Mouse (Mus musculus) midbrain, embryonic 16.5 days (tissue): Measurements from ENCODE around the gene Stoml3. TPM values are rescaled to one million over a fixed set of nuclear protein-coding genes. Genes with fewer than 3 reads are reported as not detected.
A peak's percentile ranks its signal among the peaks of the same experiment; 100 is the strongest.

Source experiments
- ATAC-seq: fragments of 200-750 bp; cut with Nextera tagmentation; 2 replicates; pipeline ENCODE4 v1.8.0; 2017; ENCODE audit warnings: moderate TSS enrichment
- H3K27ac ChIP-seq: fragments of 300-500 bp; sonication (generic); 2 replicates; pipeline ENCODE4 v1.5.1; 2014; ENCODE audit warnings: mild to moderate bottlenecking, low read length, mixed read lengths
- H3K27me3 ChIP-seq: fragments of 300-500 bp; sonication (generic); 2 replicates; pipeline ENCODE4 v1.6.1; 2014; ENCODE audit warnings: low read depth, low read length, mixed read lengths; ENCODE audit not compliant: control insufficient read depth, insufficient read depth
- H3K36me3 ChIP-seq: fragments of 300-500 bp; sonication (generic); 2 replicates; pipeline ENCODE4 v1.6.1; 2014; ENCODE audit warnings: mild to moderate bottlenecking, low read length, moderate library complexity, mixed read lengths; ENCODE audit not compliant: control insufficient read depth, insufficient read depth
- H3K4me1 ChIP-seq: fragments of 300-500 bp; sonication (generic); 2 replicates; pipeline ENCODE4 v1.6.1; 2014; ENCODE audit warnings: mild to moderate bottlenecking, low read length, mixed read lengths; ENCODE audit not compliant: control insufficient read depth, insufficient read depth
- H3K4me2 ChIP-seq: fragments of 300-500 bp; sonication (generic); 2 replicates; pipeline ENCODE4 v1.6.1; 2014; ENCODE audit warnings: mild to moderate bottlenecking, low read length, mixed read lengths
- H3K4me3 ChIP-seq: fragments of 300-500 bp; sonication (generic); 2 replicates; pipeline ENCODE4 v1.5.1; 2014; ENCODE audit warnings: low read depth, mild to moderate bottlenecking, low read length, moderate library complexity, mixed read lengths
- H3K9ac ChIP-seq: fragments of 300-500 bp; sonication (generic); 2 replicates; pipeline ENCODE4 v1.6.1; 2014; ENCODE audit warnings: low read depth, low read length, mixed read lengths
- H3K9me3 ChIP-seq: fragments of 300-500 bp; sonication (generic); replicated peaks from 2 replicates; pipeline ENCODE4 v1.6.1; 2014; ENCODE audit warnings: mild to moderate bottlenecking, low read length, mixed read lengths; ENCODE audit not compliant: control insufficient read depth, poor library complexity, severe bottlenecking
- WGBS: fragments of 180-500 bp; shearing (Covaris S2); extraction: QIAGEN DNeasy Blood & Tissue Kit; methylation state at CpG from one replicate; pipeline ENCODE4 v1.1.7; 2014; 5-methylcytosine and 5-hydroxymethylcytosine counted together
- polyA plus RNA-seq: library from polyadenylated mRNA; unstranded; fragments of >200 nt; fragmentation: Nextera tagmentation; extraction: Ambion mirVana; gene quantifications from 2 replicates; pipeline ENCODE4 v1.2.1, GENCODE M21; 2015

Stoml3 gene
- polyA plus RNA-seq = not detected in 2 replicates

DNA sequence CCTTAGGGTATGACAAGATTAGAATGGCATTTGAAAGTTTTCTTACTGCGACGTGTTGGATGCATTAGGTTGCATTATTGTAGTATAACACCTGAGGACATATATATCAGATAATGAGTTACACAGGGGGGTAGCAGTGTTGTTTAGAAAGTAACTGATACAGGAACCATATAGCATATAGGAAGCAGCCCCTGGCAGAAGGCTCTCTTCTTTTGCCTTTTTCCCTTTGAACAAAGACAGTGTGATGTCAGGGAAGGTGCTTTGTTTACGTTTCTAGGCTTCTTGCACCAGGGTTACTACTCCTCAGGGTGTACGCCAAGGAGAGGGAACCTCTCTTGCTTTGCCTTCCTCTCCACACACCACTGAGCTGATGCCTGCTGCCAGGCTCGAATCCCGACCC lies at the start of gene Stoml3:
Gene Stoml3, plus strand, starts transcription at position 301 of the 400 bp plus-strand sequence.
- Histone ChIP-seq H3K27me3 (no peaks in the 10 kb centered on the region), H3K4me3 (no peak within 1 kb of the TSS), H3K9me3 (no peaks in the 10 kb centered on the region), H3K27ac (no peak within 1 kb of the TSS), H3K36me3 (no peaks in the 10 kb centered on the region), H3K4me1 (no peaks in the 10 kb centered on the region), H3K4me2 (no peak within 1 kb of the TSS), H3K9ac (no peak within 1 kb of the TSS)
- ATAC-seq = no peak
- WGBS = 80% methylated on average over 6 of the region's 6 CpGs

DNA sequence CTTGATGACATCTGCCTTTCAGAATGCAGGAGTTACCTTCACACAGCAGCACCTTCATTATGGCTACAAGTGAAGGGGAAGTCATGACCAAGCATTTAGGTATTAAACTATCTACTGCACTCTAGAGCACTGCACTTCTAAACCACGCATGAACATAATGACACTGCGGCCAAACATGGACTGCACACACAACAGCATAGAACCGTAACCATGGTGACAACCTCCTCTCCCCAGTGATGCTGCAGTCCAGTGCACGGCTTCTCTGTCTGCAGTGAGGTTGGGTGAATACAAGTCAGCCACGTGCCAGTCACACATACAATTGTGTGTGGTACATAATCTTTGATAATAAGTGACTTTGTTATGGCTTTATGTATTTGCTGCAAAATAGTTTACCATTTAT lies 42.9 kb upstream of the Stoml3 start:
- ATAC-seq = peak; percentile 76
- Histone ChIP-seq H3K9me3 (no peaks in the 10 kb centered on the region), H3K4me3 (no peak overlapping the region), H3K4me1 (peaks cover 6% of the 10 kb centered on the region; the same call in 1 of the 2 replicates), H3K4me2 (no peak overlapping the region), H3K36me3 (no peaks in the 10 kb centered on the region; the same call in 1 of the 2 replicates), H3K27ac (0 out of 2 replicates have a peak overlapping the region, but pooled peaks have one; percentile 13), H3K9ac (no peak overlapping the region), H3K27me3 (no peaks in the 10 kb centered on the region)
- WGBS = 44% methylated on average over 5 of the region's 5 CpGs

DNA sequence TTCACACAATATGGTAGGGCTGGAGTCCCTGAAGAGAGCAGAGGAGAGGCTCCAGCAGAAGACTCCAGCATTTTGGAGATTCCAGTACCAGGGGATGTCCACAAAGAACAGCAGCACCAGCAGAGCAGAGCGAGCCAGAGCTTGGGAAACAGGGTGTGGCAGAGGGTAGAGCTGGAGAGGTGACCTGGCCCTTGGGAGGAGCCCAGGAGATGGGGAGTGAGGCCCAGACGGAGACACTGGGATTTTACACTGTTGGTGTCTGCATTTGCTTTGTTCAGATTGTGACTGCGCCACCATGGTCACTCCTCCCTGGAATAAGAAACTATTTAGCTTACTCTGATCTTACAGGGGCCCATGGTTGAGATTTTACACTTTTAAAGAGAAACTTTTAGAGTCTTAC lies 41.7 kb upstream of the Stoml3 start:
- Histone ChIP-seq H3K9me3 (no peaks in the 10 kb centered on the region), H3K27ac (no peak overlapping the region), H3K27me3 (no peaks in the 10 kb centered on the region), H3K9ac (no peak overlapping the region), H3K4me3 (no peak overlapping the region), H3K4me2 (no peak overlapping the region), H3K4me1 (peaks cover 6% of the 10 kb centered on the region; the same call in 1 of the 2 replicates), H3K36me3 (peaks cover 6% of the 10 kb centered on the region; the same call in 1 of the 2 replicates)
- 86% methylated on average over 3 of the region's 3 CpGs for WGBS
- ATAC-seq = no peak

DNA sequence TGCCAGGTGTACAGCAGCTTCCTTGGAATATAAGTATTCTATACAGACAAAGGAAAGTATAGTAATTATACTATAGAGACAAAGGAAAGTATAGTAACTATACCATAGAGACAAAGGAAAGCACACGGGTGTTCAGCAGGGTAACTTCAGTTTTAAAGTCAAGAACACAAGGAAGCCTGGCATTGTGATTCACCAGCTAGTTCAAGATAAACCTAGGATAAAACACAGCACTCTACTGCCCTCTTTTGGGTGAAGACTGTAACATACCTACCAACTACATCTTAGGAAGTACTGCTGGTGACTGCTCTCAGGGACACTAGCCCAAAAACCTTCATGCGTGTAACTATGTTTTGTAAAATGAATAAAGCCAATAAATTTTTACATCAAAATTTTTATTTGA lies 40.2 kb upstream of the Stoml3 start:
- peaks cover 6% of the 10 kb centered on the region; the same call in 1 of the 2 replicates for H3K4me1 ChIP-seq
- no peak overlapping the region for H3K27ac ChIP-seq
- H3K4me3 ChIP-seq = no peak overlapping the region
- no peak overlapping the region for H3K9ac ChIP-seq
- WGBS = 25% methylated on average over 2 of the region's 2 CpGs
- peak; percentile 58; the same call in 1 of the 2 replicates for ATAC-seq
- peaks cover 14% of the 10 kb centered on the region for H3K36me3 ChIP-seq
- H3K27me3 ChIP-seq = no peaks in the 10 kb centered on the region
- no peak overlapping the region for H3K4me2 ChIP-seq
- H3K9me3 ChIP-seq = no peaks in the 10 kb centered on the region

DNA sequence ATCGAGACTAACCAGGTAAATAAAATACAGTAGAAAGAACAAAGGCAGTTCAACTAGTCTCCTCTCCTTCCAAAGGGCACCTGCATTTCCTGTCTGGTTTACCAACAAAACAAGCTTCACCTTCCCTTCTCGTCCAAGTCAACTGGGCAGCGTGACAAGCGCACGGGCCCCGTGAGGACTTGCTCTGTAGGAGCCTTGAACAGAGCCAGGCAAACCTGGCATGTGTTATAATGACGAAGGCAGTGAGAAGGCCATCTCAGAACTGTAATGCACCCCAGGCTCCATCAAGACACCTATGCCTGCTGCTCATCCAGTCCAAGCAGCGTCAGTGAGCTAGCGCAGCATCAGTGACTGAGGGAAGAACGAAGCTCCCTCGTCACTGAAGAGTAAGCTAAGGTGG lies 37.8 kb upstream of the Stoml3 start:
- Histone ChIP-seq H3K4me3 (no peak overlapping the region), H3K9ac (no peak overlapping the region), H3K36me3 (peaks cover 19% of the 10 kb centered on the region), H3K4me1 (no peaks in the 10 kb centered on the region), H3K27ac (no peak overlapping the region), H3K4me2 (no peak overlapping the region), H3K27me3 (no peaks in the 10 kb centered on the region), H3K9me3 (no peaks in the 10 kb centered on the region)
- 94% methylated on average over 11 of the region's 11 CpGs for WGBS
- ATAC-seq = no peak

DNA sequence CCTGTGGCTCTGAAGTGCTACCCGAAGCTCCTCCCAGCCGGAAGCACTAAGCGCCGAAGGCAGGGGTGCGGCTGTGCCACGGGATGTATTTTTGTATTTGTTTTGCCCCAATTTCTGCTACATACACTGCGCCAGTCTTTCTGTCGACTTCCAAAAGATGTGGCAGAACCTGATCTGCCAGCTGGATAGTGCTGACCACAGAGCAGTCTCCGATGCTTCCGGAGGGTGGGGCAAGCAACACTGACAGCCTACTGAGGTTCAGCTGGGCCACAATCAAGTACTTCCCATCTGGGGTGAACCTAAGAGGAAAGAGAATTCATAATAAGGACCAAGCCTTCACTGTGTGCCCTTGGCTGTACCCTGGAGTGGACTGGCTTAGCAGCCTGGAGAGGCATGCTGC lies 36.1 kb upstream of the Stoml3 start:
- Histone ChIP-seq H3K9me3 (no peaks in the 10 kb centered on the region), H3K27ac (no peak overlapping the region), H3K4me2 (no peak overlapping the region), H3K4me1 (no peaks in the 10 kb centered on the region), H3K27me3 (no peaks in the 10 kb centered on the region), H3K9ac (no peak overlapping the region), H3K36me3 (peaks cover 23% of the 10 kb centered on the region), H3K4me3 (no peak overlapping the region)
- WGBS = 96% methylated on average over 10 of the region's 10 CpGs
- no peak for ATAC-seq

DNA sequence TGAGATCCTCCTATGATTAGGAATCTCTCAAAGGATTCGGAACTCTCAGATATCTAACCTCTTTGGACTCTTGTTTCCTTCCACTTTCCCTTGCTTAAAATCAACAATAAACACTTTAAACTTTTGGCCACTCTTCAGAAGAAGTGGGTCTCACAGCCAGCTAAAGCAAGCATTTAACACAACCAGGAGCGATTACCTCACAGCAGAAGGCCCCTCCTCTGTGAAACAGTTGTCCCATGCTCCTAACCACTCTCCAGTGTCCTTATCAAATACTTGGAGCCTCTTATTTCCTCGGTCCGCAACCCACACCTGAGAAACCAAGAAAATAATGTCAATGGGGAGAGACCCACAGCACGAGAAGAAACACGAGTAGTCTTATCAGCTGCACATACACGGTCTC lies 35.1 kb upstream of the Stoml3 start:
- Histone ChIP-seq H3K27me3 (no peaks in the 10 kb centered on the region), H3K9me3 (no peaks in the 10 kb centered on the region), H3K4me3 (no peak overlapping the region), H3K4me2 (no peak overlapping the region), H3K27ac (no peak overlapping the region), H3K9ac (no peak overlapping the region), H3K36me3 (peaks cover 26% of the 10 kb centered on the region), H3K4me1 (no peaks in the 10 kb centered on the region)
- 96% methylated on average over 7 of the region's 7 CpGs for WGBS
- ATAC-seq = no peak

DNA sequence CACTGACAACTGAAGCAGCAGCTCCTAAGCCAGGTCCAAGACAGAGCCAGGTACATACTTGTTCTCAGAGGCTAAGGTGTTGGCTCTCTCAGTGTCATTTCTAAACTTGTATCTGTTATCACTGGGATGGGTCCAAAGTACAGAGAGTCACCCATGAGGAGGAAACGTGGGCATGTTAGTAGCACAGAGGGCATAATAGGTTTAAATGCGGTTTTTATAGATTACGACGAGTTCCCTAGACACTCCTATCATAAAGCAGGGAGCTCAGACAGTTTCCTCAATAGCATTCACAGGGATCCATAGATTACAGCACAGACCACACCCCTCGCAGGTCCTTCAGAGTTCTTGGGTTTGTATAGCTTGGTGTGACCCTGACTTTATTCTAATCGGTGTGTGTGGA lies 34.4 kb upstream of the Stoml3 start:
- Histone ChIP-seq H3K36me3 (peaks cover 26% of the 10 kb centered on the region), H3K9ac (no peak overlapping the region), H3K9me3 (no peaks in the 10 kb centered on the region), H3K4me3 (no peak overlapping the region), H3K4me1 (no peaks in the 10 kb centered on the region), H3K27ac (no peak overlapping the region), H3K27me3 (no peaks in the 10 kb centered on the region), H3K4me2 (no peak overlapping the region)
- ATAC-seq = no peak
- WGBS = 95% methylated on average over 6 of the region's 6 CpGs

DNA sequence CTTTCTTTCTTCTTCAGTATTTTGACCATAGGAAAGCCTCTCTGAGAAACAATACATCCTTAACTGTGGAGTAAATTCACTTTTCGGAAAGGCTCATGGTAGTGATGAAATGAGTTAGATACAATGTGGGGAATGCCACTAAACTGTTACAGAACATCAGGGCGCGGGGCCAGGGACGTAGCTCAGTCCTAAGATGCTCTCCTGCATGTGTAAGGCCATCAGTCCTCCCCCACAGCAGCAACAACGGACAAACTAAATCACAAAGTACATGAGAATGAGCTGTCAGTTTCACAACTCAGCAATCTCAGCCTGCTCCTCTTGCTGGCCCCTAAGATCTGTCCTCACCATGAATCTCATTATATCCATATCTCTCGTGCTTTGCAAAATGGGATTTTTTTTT lies 33.9 kb upstream of the Stoml3 start:
- Histone ChIP-seq H3K27ac (no peak overlapping the region), H3K27me3 (no peaks in the 10 kb centered on the region), H3K9ac (no peak overlapping the region), H3K36me3 (peaks cover 26% of the 10 kb centered on the region), H3K4me3 (no peak overlapping the region), H3K9me3 (no peaks in the 10 kb centered on the region), H3K4me2 (no peak overlapping the region), H3K4me1 (no peaks in the 10 kb centered on the region)
- ATAC-seq = no peak
- WGBS = 94% methylated on average over 6 of the region's 6 CpGs
